Mouse (Mus musculus) c-Kit-positive CD71-negative TER-119-negative erythroid progenitor cells, embryonic 14.5 days (primary cell): ENCODE measurements around the gene Slc6a13.
A peak's percentile ranks its signal among the peaks of the same experiment; 100 is the strongest.

Experiments used
- DNase-seq: peaks from one replicate; pipeline ENCODE4 v3.0.0-alpha.2; 2013; ENCODE audit warnings: low read depth

The Slc6a13 gene

DNA sequence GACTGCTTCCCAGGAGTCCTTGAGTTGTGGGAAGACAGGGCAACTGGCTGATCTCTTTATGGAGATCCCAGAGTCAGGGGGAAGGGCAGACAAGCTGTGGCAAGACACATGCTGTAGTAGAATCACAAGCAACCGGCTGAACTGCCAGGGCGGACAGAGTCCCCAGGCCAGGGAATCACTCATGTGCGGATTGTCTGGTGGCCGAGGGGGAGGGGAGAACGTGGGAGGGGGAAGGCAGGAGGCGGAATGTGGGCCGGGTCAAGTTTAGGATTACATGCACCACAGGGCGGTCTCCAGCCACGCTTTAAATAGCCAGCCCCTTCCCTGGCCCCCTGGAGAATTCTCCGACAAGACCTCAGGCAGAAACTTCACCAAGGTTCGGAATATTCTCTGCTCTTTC, at the start of gene Slc6a13:
Gene Slc6a13 (plus strand): TSS at position 274 of the 400 bp plus-strand sequence.
- DNase-seq: no peak

DNA sequence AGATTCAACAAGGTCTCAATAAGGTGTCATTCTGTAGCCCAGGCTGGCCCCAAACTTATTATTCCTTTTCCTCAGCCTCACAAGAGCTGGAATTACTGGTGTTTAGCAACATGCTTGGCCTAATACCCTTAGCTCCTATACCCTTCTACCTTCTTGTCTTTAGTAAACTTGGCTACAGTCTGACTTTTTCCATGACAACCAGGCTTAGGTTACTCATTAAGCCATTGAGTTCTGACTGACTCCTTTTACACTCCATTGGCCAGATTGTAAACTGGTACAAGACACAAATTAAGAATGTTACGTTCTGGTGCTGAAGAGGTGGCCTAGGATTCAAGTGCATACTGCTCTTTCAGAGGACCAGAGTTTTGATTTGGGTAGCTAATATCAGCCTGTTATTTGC, 49.6 kb upstream of the Slc6a13 start:
- DNase-seq: no peak

DNA sequence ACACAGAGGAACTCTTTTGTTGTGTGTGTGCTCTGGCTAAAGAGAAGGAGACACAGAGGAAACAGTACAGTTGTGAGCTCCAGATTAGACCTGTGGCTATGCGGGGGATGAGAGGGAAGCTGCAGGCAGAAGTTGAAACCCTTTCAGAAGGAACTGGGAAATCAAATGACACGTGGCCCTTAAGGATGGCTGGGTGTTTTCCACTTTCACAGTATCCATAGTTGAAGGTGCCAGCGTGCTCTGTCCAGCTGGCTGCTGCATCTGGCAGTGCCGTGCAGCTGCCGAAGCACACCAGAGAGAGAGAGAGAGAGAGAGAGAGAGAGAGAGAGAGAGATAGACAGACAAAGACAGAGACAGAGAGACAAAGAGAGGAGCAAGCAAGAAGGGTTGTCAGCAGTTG, 48.8 kb upstream of the Slc6a13 start:
- no peak for DNase-seq

DNA sequence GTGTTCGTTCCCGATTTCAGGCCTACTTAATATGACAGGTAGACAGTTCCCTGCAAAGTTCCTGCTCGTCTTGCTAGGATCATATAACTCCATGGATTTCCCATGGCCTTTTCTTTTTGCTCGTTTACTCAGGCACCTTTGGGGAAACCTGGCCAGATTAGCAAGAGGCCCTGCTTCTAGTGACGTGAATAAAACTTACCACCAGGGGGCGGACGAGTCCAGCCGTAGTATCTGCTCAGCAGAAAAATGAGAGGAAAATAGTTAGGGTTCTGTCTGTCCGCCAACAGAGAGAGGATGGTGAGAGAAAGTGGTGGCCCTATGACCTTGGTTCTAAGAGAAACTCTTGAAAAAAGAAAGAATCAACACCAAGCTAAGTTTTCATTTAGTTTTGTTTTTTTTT, 39.5 kb upstream of the Slc6a13 start:
- peak; percentile 69 for DNase-seq

DNA sequence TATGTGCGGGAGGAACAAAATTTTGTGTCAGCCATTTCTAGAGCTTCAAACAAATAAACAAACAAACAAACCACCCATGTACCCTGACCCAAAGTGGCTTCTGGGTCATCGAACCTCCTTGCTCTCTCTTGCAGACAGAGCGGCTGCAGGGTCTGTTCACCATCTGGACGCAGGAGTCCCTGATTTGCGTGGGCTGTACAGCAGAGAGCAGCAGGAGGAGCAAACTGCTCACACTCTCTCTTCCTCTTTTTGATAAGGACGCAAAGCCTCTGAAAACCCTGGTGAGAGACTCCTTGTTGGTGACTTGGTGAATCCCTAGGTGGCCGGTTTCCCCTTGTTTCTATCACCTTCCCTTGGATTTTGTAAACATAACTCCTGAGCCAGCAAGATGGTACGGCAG, 38.8 kb upstream of the Slc6a13 start:
- no peak for DNase-seq

DNA sequence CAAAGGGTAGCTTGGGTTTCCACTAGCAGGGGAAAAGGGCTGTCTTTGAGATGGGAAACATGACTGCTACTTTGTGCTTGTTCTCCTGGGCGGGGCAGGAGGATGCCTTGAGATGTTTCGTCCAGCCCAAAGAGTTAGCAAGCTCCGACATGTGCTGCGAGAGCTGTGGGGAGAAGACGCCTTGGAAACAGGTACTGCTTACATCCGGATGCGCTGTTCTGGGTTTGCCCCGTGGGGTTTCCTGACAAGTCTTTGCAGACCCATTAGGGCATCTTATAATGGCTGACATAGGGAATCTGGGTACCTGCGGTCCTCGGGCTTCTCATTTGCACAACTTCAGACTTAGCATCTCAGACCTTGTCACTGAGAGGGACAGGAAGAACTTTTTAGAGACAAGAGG, 38.0 kb upstream of the Slc6a13 start:
- no peak for DNase-seq

DNA sequence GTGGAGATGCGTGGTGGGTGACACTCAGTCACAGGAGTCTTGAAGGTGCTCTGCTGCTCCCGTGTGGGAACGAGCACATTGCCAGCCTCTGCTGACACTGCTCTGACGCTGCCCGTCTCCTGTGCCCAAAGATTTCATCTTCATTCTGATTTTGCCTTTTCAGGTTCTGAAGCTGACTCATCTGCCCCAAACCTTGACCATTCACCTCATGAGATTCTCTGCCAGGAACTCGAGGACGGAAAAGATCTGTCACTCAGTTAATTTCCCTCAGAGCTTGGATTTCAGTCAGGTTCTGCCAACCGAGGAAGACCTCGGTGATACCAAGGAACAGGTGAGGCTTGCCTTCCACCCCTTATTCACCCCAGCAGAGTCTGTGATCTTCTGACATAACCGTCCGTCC, 37.5 kb upstream of the Slc6a13 start:
- no peak for DNase-seq

DNA sequence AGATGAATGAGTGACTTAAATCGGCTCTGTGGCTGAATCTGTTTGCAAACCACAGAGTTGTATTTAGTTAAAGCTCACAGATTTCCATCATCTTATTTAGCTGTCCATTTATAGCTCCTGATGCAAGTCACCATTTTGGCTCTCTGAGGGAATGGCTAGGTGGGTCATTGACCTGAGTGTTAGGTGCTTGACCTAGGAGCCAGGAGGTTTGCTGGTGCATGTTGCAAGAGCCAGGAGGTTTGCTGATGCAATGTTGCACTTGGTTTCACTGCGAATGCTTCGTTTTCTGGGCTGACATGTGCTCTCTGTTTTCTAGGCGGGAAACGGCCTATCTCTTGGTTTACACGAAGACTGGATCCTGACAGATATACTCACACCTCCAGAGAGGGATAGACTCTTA, 29.9 kb upstream of the Slc6a13 start:
- DNase-seq: no peak

DNA sequence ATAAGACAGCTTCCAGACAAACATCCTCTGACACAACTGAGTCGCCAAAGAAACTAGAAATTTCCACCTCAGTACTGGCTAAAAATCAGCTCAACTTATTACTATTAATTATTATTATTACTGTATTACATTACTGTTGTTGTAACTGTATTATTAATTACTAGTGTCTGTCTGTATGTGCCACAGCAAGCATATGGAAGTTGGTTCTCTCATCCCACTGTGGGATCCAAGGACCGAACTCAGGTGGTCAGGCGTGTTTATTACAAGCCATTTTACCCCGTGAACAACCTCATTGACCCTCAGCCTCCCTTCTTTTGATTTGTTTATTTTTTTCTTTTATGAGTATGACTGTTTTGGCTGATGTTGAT, 28.3 kb upstream of the Slc6a13 start:
- no peak for DNase-seq

DNA sequence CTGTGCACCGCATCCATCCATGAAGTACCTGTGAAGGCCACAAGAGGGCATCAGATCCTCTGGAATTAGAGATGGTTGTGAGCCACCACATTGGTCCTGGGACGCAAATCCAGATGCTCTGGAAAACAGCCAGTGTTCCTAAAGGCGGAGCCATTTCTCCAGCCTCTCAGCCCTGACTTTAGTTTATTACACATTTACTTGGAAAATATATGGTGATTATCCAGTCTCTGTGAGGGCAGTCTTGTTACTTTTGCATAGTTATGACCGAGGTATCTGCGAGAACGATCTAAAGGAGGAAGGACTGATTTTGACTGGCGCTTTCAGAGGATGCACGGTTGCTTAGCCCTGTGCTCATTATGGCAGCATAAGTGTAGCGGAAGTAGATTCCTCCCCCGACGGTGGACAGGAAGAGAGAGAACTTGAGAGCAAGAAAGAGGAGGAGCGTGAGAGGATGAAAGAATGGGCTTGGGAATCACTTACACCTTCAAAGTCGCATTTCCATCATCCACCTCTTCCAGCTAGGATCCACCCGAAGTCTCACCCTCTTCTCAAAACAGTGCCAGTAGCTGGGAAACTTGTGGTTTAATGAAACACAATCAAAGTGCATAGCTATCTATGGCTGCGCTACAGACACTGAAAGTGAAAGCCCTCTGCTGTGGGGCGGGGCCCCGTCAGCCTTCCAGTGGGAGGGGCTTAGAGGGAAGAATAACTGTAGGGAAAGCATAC, 27.8 kb upstream of the Slc6a13 start:
- DNase-seq: peak; percentile 55

DNA sequence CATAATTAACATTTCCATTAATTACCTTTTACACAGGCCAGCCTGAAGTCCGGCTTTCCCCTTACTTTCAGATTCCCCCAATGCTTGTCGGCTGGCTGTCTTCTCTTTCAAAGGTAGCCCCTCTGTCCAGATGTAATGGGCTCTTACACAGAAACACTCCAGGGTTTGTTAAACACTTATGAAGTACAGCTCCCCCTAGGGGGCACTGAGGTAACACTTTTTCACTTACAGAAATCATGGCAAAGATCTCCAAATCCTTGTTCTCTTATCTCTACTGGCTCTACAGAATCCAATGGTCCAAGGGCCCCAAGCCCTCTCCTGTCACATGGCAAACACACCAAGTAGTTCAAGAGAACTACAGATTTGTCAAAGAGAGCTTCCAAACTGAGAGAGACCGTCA, 25.7 kb upstream of the Slc6a13 start:
- peak; percentile 51 for DNase-seq

DNA sequence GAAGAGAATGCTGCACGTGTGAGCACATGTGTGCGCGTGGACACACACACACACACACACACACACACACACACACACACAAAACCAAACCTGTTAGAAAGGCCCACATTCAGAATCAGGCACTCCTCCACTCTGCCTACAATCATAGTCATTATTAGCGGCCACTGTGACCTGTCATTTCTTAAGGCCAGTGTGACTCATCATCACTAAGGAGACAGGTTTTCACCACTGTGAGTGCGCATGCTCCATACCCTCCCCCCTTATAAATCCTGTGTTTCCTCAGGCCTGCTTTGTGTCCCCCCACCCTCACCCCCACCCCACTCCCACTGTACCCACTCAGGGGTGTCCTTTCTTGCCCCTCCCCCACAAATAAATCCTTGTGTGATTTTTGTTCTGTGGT, 15.9 kb upstream of the Slc6a13 start:
- DNase-seq: no peak

DNA sequence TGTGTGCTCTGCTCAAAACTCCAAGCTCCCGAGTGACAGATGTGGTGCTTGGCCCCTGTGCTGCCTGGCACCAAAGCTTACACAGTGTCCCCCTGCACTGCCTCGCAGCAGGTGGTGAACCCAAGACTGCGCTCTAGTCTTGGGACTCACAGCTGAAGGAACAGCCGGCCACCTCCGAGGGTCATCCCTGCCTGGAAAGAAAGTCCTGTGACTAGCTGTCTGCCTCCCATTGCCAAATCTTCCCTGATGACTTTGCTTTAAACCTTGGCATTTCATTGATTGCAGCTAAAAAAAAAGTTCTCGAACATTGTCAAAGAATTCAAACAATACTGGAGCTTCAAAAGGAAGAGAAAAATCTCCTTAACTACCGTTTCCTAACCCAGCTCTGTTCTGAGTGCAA, 710 bp upstream of the Slc6a13 start:
- no peak for DNase-seq

DNA sequence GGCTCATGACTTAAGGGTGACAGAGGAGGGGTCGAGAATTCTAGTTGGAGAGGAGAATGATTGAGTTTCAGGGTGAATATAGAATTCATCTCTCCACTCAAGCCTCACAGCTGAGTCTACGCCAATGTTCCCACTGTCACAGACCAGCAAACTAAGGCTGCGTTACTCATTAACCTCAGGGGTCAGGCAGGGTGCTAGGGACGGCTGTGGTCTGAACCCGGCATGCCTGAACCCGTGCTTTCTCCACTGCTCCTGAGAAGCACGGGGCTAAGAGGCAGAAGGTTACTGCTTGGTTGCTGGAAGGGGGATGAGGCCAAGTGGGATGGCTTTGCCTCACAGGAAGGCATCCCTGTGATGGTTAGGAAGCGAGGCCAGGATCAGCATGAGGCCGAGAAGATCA, 477 bp downstream of the Slc6a13 start:
- DNase-seq: no peak

DNA sequence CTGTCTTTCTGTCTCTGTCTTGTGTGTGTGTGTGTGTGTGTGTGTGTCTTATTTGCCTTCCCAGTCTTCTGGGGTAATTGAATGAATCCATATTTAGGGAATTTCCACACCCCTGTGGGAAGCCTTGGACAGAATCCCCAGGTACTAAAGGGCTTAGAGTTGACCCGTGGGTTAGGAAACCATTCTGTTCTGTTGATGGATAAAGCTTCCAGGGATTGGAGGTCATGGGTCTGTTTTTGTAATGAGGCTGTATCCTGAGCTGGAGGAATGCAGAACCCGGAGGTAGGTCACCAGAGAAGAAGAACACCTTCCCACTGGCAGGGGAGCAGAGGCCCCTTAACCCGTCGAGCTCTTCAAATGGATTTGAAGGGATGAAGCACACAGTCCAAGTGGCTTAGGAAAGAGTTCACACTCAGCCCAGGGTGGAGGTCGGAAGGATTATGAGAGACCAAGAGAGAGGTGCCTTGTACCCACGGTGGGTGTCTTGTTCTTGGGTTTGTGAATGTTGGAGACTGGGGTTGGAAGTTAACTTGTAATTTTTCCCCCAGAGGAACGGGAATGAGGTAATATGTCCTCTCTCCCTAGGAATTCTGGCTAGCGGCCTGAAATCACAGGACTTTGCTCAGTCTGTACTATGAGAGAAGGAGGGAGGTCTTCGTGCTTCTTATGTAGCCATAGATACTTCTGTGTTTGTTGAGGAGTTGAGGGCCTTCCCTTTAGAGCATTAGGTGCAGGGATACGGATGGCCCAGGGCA, 3.6 kb downstream of the Slc6a13 start:
- DNase-seq: no peak

DNA sequence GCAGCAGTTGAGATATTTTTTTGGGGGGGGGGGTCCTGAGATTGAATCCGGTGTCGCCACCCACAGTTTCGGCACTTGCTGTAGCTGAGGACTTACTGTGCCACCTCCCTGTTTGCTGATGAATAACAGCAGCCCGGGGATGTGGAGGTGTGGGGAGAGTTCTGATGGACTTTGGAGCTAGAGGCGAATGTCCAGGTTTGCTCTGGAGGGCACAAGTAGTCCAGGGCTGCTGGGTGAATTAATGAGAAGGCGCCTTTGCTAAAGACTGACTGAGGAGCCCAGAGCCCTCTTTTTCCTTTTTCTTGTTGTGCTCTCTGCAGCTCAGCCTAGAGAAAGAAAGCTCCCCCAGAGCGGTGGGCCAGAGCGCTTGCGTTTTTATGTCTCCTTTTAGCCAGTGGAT, 4.6 kb downstream of the Slc6a13 start:
- DNase-seq: no peak

DNA sequence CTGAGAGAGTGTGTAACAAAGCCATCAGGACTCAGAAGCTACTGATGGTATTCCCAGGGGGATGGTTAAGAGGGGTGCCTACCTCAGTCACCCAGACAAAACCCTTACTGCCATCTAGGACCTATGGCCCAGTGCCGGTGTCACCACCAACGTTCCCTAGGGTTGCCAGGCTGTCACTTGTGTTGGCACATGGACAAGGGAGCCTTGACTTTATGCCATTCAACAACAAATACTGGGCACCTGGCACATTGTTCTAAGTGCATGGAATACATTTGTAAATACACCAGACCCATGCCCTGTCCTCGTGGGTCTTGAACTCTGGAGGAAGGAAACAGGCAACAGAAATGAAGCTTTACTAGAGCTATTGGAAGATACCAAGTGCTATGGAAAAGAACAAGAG, 5.5 kb downstream of the Slc6a13 start:
- DNase-seq: no peak

DNA sequence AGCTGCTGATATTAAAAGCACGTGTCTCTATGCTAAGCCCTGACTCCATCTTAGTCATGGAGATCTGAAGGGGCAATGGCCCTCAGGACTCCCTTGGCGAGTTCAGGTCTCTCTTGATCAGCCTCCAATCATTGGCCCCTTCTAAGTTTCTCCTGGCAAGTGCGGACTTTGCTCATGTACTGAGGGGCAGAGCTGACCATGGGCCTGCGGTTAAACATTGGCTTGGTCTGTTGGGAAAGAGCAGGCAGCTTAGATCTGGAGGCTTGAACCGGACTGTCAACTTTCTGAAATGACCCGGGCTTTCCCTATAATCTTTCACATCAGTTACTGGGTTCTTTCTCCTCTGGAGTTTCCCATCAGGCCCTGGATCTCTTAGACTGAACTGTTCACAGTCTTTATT, 11.0 kb downstream of the Slc6a13 start:
- no peak for DNase-seq

DNA sequence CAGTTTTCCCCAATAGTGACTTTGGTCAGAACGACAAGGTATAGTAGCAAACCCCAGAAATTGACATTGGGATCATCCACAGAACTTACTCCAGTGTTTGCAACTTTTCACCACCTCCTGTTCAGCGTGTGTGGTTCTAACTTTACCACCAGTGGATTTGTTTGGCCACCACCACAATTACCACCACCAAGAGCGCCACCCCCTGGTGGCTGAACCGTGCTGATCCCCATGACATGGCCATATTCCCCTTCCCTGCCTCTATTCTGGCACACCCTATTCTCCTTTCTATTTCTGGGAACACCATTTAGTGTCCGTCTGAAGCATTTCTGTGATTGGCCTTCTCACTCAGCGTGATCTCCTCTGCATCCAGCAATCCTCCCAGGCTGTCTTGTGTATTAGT, 19.1 kb downstream of the Slc6a13 start:
- DNase-seq: no peak

DNA sequence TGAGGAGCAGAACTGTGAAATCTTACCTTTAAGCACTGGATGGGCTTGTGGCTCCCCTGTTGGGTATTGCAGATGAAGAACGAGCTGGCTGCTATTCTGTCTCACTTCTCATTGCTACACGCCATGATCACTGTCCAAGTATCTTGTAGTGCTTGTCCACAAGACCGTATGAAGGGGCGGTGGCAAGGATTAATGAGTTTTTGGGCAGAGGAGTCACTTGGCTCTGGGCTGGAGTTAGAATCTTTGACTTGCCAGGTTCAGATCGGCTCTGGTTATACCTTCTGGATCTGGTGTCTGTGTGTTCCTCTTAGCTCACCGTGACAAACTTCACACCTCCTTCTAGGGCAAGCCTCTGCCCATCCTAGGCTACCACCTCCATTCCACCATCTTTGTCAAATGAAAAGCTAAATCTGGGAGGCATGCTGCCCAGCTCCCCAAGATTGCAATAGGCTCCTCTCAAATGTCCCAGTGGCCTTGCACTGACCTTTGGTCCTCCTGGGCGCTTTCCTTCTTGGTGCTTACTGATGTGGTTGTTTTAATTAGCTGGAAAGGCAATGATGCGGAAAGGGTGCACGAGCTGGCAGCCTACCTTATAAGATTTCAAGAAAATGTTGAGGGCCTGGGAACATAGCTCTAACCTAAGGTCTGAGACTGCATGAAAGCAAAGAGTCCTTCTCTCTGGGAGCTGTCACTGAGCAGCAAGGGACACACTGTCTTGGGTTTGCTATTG, 22.5 kb downstream of the Slc6a13 start:
- DNase-seq: no peak

DNA sequence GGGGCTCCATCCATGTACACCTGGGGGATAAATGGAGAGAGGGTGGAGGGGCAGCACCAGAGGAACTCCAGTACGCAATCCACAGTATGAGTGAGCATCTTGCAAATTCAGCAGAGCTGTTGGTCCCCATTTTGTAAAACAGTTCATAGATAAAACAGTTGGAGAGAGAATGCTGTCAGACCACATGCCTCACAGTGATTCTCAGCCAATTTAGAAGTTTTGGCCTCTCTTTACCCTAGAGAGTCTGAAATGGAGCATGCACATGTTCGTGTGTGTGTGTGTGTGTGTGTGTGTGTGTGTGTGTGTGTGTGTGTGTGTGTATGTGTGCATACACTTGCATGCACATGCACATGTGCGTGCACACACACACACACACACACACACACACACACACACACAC, 25.3 kb downstream of the Slc6a13 start:
- DNase-seq: no peak

DNA sequence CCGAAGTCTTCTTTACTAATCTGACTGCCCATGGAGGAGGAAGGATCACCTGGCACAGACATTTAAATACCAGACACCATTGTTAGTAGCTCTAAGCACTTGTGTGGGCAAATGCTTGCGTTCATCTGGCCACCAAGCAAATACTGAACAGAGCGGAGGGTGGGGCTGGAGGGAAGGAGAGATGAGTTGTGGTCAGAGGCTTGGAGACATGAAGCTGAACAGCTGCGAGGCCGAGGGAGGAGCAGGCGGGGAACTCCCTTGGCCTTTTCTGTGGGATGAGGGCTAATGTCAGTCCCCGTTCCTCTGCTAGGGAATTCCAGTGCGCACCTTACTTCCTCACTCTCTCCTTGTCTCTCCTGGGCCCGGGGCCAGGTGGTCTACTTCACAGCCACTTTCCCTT, 25.7 kb downstream of the Slc6a13 start:
- DNase-seq: no peak

DNA sequence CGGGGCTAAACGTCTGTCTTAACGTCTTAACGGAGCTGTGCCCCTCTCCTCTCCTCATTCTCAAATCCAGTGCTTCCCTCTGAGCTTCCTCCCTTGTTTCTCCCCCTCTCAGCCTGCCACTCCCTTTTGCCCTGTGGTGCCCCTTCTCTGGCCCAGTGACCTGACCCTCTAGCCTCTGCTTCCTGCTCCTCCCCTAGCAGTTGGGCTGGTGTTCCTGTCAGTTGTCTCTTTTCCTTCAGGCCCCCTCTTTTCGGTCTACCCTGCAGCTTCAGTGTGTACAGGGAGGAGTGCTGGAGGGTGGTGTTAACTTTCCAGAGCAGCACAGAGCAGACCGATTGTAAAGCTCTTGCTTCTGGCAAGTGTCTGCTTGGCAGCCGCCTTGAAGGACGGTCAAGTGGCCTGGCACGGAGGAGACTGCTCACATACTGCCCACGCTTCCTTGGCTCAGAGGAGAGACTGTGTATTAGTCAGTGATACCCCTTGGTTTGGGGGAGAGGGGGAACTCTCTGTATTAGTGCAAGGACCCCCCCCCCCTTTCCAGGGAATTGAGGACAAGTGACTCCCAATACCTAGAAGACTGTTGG, 26.6 kb downstream of the Slc6a13 start:
- DNase-seq: no peak
